Mouse (Mus musculus): ENCODE data around the gene Haao. TPM values are rescaled to one million over a fixed set of nuclear protein-coding genes. Genes with fewer than 3 reads are reported as not detected.

The Haao gene
- polyA plus RNA-seq, 1 experiment = 0.08 TPM

- no peak for DNase-seq (ENCODE audit: low read depth)
- TF ChIP-seq POLR2A (IDR thresholded peaks at IDR 0.05; ENCODE audit: borderline replicate concordance, extremely low read depth, insufficient read depth, insufficient read length, poor library complexity, severe bottlenecking) (no peak), CTCF (IDR thresholded peaks at IDR 0.05; ENCODE audit: borderline replicate concordance, extremely low read depth, insufficient read depth, insufficient read length) (no peak)
These were observed 39.2 kb downstream of the Haao start for GRCm38 (mm10) chr17:83808476-83809098.

DNA sequence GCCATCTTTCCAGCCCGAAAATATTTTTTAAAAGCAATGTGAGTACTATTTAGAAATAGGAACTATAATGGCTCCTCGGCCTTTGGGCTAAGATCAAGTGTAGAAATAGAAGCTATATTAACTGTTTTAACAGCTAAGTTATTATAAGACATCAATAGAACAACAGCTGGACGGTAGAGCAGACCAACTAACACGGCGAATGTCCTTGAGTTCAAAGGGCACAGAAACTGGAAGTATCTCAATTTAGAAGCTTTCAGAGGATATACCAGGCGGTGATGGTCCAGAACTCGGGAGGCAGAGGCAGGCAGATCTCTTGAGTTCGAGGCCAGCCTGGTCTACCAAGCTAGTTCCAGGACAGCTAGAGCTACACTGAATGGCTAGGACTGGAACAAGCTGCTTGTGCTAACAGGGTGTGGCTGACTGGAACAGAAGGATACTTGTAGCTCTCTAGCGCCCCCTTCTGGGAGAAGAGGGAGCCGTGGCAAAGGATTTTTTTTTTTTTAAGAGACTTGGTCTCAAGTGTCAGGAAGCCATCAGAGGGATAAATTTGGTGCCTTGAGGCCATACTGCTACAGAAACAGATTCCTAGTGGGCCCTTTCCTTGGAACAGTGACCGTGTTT lies 39.9 kb downstream of the Haao start:
- TF ChIP-seq CTCF (IDR thresholded peaks at IDR 0.05; ENCODE audit: borderline replicate concordance, extremely low read depth, insufficient read depth, insufficient read length) = peak; percentile 64; the same call in 1 of the 2 replicates
- no peak for TF ChIP-seq POLR2A (IDR thresholded peaks at IDR 0.05; ENCODE audit: borderline replicate concordance, extremely low read depth, insufficient read depth, insufficient read length, poor library complexity, severe bottlenecking)

GRCm38 (mm10) chr17:83807345-83807744 lies 40.4 kb downstream of the Haao start:
- DNase-seq (ENCODE audit: low read depth) = no peak
- TF ChIP-seq POLR2A (IDR thresholded peaks at IDR 0.05; ENCODE audit: borderline replicate concordance, extremely low read depth, insufficient read depth, insufficient read length, poor library complexity, severe bottlenecking) (no peak), CTCF (IDR thresholded peaks at IDR 0.05; ENCODE audit: borderline replicate concordance, extremely low read depth, insufficient read depth, insufficient read length) (no peak)

More for the DNA sequence above, 39.9 kb downstream of the Haao start:
- DNase-seq (ENCODE audit: low read depth) = peak; percentile 76

GRCm38 (mm10) chr17:83805078-83805477 lies 42.7 kb downstream of the Haao start:
- no peak for TF ChIP-seq POLR2A (IDR thresholded peaks at IDR 0.05; ENCODE audit: borderline replicate concordance, extremely low read depth, insufficient read depth, insufficient read length, poor library complexity, severe bottlenecking)
- TF ChIP-seq CTCF (IDR thresholded peaks at IDR 0.05; ENCODE audit: borderline replicate concordance, extremely low read depth, insufficient read depth, insufficient read length) = no peak
- no peak for DNase-seq (ENCODE audit: low read depth)

GRCm38 (mm10) chr17:83803987-83804386 lies 43.8 kb downstream of the Haao start:
- TF ChIP-seq POLR2A (IDR thresholded peaks at IDR 0.05; ENCODE audit: borderline replicate concordance, extremely low read depth, insufficient read depth, insufficient read length, poor library complexity, severe bottlenecking) (no peak), CTCF (IDR thresholded peaks at IDR 0.05; ENCODE audit: borderline replicate concordance, extremely low read depth, insufficient read depth, insufficient read length) (no peak)
- DNase-seq (ENCODE audit: low read depth) = peak; percentile 63

DNA sequence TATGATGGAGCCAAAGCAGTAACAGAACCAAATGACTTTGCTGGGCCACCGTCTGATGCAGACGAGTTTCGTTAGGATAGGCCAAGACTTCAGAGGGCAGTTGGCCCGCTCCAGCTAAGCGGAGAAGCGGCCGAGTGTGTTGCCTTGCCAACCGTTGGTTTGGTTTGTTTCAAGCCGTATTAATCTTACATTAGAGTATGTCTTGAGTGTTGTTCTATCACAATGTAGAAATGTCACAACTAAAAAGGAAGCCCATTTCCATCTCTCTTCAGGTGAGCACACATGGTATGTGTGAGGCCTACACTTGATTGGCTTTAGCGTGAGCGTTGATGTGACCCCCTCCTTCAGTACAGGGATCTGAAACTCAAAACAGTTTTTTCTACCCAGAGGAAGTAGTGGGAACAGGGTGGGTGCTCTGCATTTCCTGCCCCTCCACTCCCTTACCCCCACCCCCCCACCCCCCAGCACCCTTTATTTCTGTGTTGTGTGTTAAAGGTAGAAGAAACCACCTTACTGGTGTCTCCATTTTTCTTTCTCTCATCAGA lies 48.2 kb downstream of the Haao start:
- TF ChIP-seq CTCF (IDR thresholded peaks at IDR 0.05; ENCODE audit: borderline replicate concordance, extremely low read depth, insufficient read depth, insufficient read length) (no peak), POLR2A (IDR thresholded peaks at IDR 0.05; ENCODE audit: borderline replicate concordance, extremely low read depth, insufficient read depth, insufficient read length, poor library complexity, severe bottlenecking) (no peak)
- no peak for DNase-seq (ENCODE audit: low read depth)

GRCm38 (mm10) chr17:83795121-83795520 lies 52.6 kb downstream of the Haao start:
- DNase-seq (ENCODE audit: low read depth) = no peak
- no peak for TF ChIP-seq POLR2A (IDR thresholded peaks at IDR 0.05; ENCODE audit: borderline replicate concordance, extremely low read depth, insufficient read depth, insufficient read length, poor library complexity, severe bottlenecking)
- no peak for TF ChIP-seq CTCF (IDR thresholded peaks at IDR 0.05; ENCODE audit: borderline replicate concordance, extremely low read depth, insufficient read depth, insufficient read length)

GRCm38 (mm10) chr17:83792388-83792787 lies 55.4 kb downstream of the Haao start:
- DNase-seq (ENCODE audit: low read depth) = peak; percentile 56
- no peak for TF ChIP-seq CTCF (IDR thresholded peaks at IDR 0.05; ENCODE audit: borderline replicate concordance, extremely low read depth, insufficient read depth, insufficient read length)
- no peak for TF ChIP-seq POLR2A (IDR thresholded peaks at IDR 0.05; ENCODE audit: borderline replicate concordance, extremely low read depth, insufficient read depth, insufficient read length, poor library complexity, severe bottlenecking)

DNA sequence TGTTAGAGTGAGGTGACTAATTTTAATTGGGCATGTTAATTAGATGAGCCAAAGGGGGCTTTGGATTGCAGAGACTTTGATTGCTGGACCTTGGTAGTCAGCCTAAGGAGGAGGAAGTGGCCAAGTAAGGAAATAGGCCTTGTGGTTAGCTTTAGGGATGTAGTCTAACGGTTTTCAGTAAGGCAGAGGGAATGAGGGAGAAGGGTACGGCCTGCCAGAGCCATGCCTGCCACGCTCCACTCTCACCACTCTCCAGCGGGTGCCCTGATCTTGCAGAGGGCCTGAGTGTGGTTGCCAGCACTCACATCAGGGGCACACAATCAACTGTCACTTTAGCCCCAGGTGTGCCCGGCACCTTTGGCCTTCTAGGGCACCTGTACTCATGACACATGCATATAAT lies 57.6 kb downstream of the Haao start:
- no peak for TF ChIP-seq CTCF (IDR thresholded peaks at IDR 0.05; ENCODE audit: borderline replicate concordance, extremely low read depth, insufficient read depth, insufficient read length)
- no peak for TF ChIP-seq POLR2A (IDR thresholded peaks at IDR 0.05; ENCODE audit: borderline replicate concordance, extremely low read depth, insufficient read depth, insufficient read length, poor library complexity, severe bottlenecking)
- no peak for DNase-seq (ENCODE audit: low read depth)

- TF ChIP-seq CTCF (IDR thresholded peaks at IDR 0.05; ENCODE audit: borderline replicate concordance, extremely low read depth, insufficient read depth, insufficient read length) (no peak), POLR2A (IDR thresholded peaks at IDR 0.05; ENCODE audit: borderline replicate concordance, extremely low read depth, insufficient read depth, insufficient read length, poor library complexity, severe bottlenecking) (no peak)
- DNase-seq (ENCODE audit: low read depth) = no peak
These were observed 61.3 kb downstream of the Haao start for GRCm38 (mm10) chr17:83786418-83786817.

DNA sequence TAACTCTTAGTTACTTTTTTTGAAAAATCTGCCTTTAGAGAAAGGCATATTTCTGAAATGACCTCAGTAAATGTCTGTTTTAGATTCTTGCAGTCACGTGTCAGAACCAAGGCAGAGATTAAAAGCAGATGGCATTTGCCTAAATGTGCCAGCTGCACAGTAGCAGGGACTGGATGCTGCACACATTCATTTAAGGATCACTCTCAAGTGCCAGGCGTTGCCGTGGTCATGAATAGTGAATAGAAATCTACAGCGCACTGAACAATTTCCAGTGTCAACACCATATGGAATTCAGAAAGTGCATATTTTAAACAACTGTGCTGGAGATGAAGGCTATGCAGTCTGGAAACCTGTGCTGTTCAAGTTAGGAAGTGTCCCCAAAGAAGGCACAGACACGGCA lies 65.0 kb downstream of the Haao start:
- DNase-seq (ENCODE audit: low read depth) = peak; percentile 94
- TF ChIP-seq POLR2A (IDR thresholded peaks at IDR 0.05; ENCODE audit: borderline replicate concordance, extremely low read depth, insufficient read depth, insufficient read length, poor library complexity, severe bottlenecking) (no peak), CTCF (IDR thresholded peaks at IDR 0.05; ENCODE audit: borderline replicate concordance, extremely low read depth, insufficient read depth, insufficient read length) (no peak)

Other genes starting within 250 kb of the Haao start
- 0.37 and 0.62 TPM in 2 replicates for gene Kcng3, start 216.1 kb downstream of the Haao start, polyA plus RNA-seq (2012; rRNA removed)
- 32.8 and 38.0 TPM in 2 replicates for gene Mta3, start 141.8 kb downstream of the Haao start, polyA plus RNA-seq (2012; rRNA removed)

Measured in brain, embryonic 14.5 days (tissue).